Mouse (Mus musculus) heart, embryonic 13.5 days (tissue): ENCODE data around the gene Rundc3b. TPM values are rescaled to one million over a fixed set of nuclear protein-coding genes. Genes with fewer than 3 reads are reported as not detected.

Source experiments
- ATAC-seq: fragments of 200-750 bp; cut with Nextera tagmentation; 2 replicates; pipeline ENCODE4 v1.8.0; 2017; ENCODE audit warnings: moderate TSS enrichment; ENCODE audit not compliant: insufficient number of reproducible peaks, low FRiP score, low TSS enrichment; ENCODE audit errors: extremely low read depth
- H3K27ac ChIP-seq: fragments of 300-500 bp; sonication (generic); replicated peaks from 2 replicates; pipeline ENCODE4 v1.5.1; 2015; ENCODE audit warnings: moderate library complexity, mild to moderate bottlenecking, inconsistent platforms
- H3K27me3 ChIP-seq: fragments of 300-500 bp; sonication (generic); replicated peaks from 2 replicates; pipeline ENCODE4 v1.6.1; 2015; ENCODE audit warnings: mild to moderate bottlenecking, inconsistent platforms
- H3K36me3 ChIP-seq: fragments of 300-500 bp; sonication (generic); 2 replicates; pipeline ENCODE4 v1.6.1; 2015; ENCODE audit warnings: mild to moderate bottlenecking, inconsistent platforms
- H3K4me1 ChIP-seq: fragments of 300-500 bp; sonication (generic); 2 replicates; pipeline ENCODE4 v1.6.1; 2015; ENCODE audit warnings: inconsistent platforms
- H3K4me2 ChIP-seq: fragments of 300-500 bp; sonication (generic); 2 replicates; pipeline ENCODE4 v1.6.1; 2015; ENCODE audit warnings: inconsistent platforms, mild to moderate bottlenecking, moderate library complexity
- H3K4me3 ChIP-seq: fragments of 300-500 bp; sonication (generic); 2 replicates; pipeline ENCODE4 v1.5.1; 2015; ENCODE audit warnings: moderate library complexity, mild to moderate bottlenecking, inconsistent platforms
- H3K9ac ChIP-seq: fragments of 300-500 bp; sonication (generic); 2 replicates; pipeline ENCODE4 v1.6.1; 2015; ENCODE audit warnings: inconsistent platforms, mild to moderate bottlenecking, moderate library complexity
- H3K9me3 ChIP-seq: fragments of 300-500 bp; sonication (generic); 2 replicates; pipeline ENCODE4 v1.6.1; 2016; ENCODE audit warnings: inconsistent platforms
- WGBS: fragments of 180-500 bp; shearing (Covaris S2); methylation state at CpG from one replicate; pipeline ENCODE4 v1.1.7; 2015; ENCODE audit warnings: mixed read lengths; 5-methylcytosine and 5-hydroxymethylcytosine counted together
- polyA plus RNA-seq: library from polyadenylated mRNA; unstranded; fragments of >200 nt; fragmentation: Nextera tagmentation; extraction: Ambion mirVana; gene quantifications from 2 replicates; pipeline ENCODE4 v1.2.1, GENCODE M21; 2015

Gene Rundc3b
- polyA plus RNA-seq, 1 experiment from 2014 or later, result 0.90 TPM

DNA sequence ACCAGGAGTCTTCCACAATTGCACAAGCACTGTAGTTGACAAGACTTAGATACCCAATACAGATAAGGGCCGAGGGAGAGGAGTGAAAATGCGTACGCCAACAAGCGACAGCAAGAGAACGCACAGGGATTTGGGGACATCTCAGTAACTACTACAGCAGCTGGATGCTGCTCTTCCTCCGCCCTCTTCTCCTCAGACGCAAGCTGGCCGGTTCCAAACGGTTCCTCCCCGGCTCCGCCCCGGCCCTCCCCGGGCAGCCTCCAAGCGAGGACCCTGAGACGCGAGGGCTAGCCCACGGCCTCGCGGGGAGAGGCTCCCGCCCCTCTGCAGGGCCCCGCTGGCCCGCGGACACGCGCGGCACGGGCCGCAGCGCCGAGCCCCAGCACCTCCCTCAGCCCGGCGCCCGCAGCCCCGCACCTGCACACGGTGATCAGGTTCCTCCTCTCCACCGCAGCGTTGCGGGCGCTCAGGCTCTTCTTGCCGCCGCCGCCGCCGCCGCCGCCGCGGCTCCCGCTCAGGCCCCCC, 619 bp downstream of the Rundc3b start:
- WGBS, result under 1% methylated on average over 27 of the region's 49 CpGs
- ATAC-seq, result peak; percentile 58

DNA sequence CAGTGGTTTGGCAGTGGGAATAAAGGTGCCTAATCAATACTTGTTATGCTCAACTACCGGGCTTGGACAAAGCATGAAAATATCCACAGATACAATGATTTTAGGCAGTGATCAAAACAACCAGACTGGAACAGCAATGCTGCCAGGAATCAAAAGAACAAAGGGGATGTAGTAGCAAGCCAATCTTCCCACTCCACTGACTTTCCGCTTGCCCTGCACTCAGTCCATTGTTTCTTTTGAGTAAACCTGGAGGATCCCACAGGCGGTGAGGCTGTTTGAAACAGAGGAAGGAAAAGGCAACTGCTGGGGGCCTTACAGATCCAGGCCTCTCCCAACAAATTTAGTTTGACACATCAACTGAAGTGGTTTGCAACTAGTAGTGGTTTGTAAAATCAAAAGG, 51.6 kb downstream of the Rundc3b start:
- no peak for ATAC-seq
- no peaks in the 10 kb centered on the region for H3K4me1 ChIP-seq
- H3K27ac ChIP-seq, result peak overlapping the region; percentile 20; the same call in 1 of the 2 replicates
- no peaks in the 10 kb centered on the region for H3K9me3 ChIP-seq
- H3K36me3 ChIP-seq, result no peaks in the 10 kb centered on the region
- H3K9ac ChIP-seq, result no peak overlapping the region
- H3K27me3 ChIP-seq, result no peaks in the 10 kb centered on the region
- H3K4me3 ChIP-seq, result no peak overlapping the region
- no peak overlapping the region for H3K4me2 ChIP-seq
- 69% methylated on average over 3 of the region's 3 CpGs for WGBS

More for the DNA sequence above, 619 bp downstream of the Rundc3b start:
- H3K27me3 ChIP-seq, result no peaks in the 10 kb centered on the region
- H3K27ac ChIP-seq, result no peak overlapping the region
- no peaks in the 10 kb centered on the region for H3K4me1 ChIP-seq
- H3K4me2 ChIP-seq, result peak overlapping the region; percentile 89
- no peaks in the 10 kb centered on the region for H3K36me3 ChIP-seq
- H3K9ac ChIP-seq, result peak overlapping the region; percentile 82
- H3K9me3 ChIP-seq, result no peaks in the 10 kb centered on the region
- peak overlapping the region; percentile 83 for H3K4me3 ChIP-seq

DNA sequence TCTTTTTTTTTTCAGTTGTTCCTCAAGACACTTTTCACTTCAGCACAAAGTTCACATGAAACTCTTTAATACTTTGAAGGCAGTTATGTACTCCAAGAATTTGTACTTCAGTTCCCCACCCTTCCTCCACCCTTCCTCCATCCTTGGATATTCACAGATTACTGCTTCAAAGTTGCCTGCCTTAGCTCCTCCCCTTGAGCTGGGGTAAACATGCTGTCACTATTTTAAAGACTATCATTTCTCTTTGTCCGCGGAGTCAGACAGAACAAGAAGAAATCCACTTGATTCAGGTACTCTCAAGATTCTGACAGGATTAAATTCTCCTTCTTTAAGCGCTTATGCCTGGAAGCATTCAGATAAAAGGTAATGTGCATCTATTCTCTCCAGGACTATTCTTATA, 55.9 kb downstream of the Rundc3b start:
- Histone ChIP-seq H3K27ac (no peak overlapping the region), H3K27me3 (no peaks in the 10 kb centered on the region), H3K4me3 (no peak overlapping the region), H3K9ac (no peak overlapping the region), H3K4me1 (no peaks in the 10 kb centered on the region), H3K4me2 (no peak overlapping the region), H3K9me3 (no peaks in the 10 kb centered on the region), H3K36me3 (no peaks in the 10 kb centered on the region)
- WGBS, result 58% methylated on average over 3 of the region's 3 CpGs
- ATAC-seq, result no peak

DNA sequence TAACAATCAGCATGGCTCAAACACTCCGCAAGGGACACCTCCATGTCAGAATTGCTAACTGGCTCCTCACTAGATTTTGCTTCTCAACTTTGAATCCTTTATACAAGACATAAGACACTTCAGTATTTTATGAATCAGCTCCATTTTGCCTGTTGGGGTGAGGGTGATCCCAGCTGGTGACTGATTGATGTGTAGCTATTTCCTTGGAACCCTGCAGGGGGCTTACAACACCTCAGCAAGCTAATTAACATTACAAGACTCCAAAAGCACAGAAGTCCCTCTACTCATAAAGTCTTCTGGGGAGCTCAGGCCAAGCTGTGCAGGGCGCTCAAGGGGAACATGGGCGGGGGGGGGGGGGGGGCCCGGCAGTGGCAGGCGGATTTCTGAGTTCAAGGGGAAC, 78.2 kb downstream of the Rundc3b start:
- H3K4me2 ChIP-seq, result no peak overlapping the region
- H3K9ac ChIP-seq, result no peak overlapping the region
- H3K9me3 ChIP-seq, result no peaks in the 10 kb centered on the region
- H3K27ac ChIP-seq, result no peak overlapping the region
- ATAC-seq, result no peak
- no peaks in the 10 kb centered on the region for H3K4me1 ChIP-seq
- 46% methylated on average over 2 of the region's 5 CpGs for WGBS
- H3K27me3 ChIP-seq, result no peaks in the 10 kb centered on the region
- H3K4me3 ChIP-seq, result no peak overlapping the region
- H3K36me3 ChIP-seq, result no peaks in the 10 kb centered on the region

DNA sequence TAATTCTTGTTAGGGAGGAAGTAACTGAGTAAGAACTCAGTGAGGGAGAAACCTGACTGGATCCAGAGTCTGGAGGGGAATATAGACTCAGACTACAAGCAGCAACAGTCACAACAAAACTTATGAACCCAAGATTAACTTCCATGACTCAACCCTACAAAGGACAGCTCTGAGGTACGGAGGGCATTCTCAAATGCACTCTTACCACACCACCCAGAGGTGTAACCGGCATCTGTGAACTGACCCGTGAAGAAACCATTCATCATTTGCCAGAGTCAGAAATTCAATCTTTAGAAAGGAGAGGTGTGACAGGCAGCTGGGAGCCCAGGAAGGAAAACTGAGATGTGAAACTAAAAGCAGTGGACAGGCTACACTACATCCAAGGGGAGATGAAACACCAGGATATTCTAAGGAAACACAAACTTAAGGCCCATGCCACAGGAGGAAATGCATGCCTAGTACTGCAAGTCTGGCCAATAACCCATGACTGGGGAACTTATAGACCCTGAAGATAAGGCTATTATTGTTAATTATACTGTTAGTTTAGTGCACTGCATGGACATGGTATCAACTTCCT, 80.0 kb downstream of the Rundc3b start:
- no peak overlapping the region for H3K4me2 ChIP-seq
- H3K4me3 ChIP-seq, result no peak overlapping the region
- no peak for ATAC-seq
- WGBS, result 64% methylated on average over 3 of the region's 3 CpGs
- no peak overlapping the region for H3K9ac ChIP-seq
- no peaks in the 10 kb centered on the region for H3K9me3 ChIP-seq
- H3K27me3 ChIP-seq, result no peaks in the 10 kb centered on the region
- H3K4me1 ChIP-seq, result no peaks in the 10 kb centered on the region
- no peak overlapping the region for H3K27ac ChIP-seq
- H3K36me3 ChIP-seq, result no peaks in the 10 kb centered on the region

DNA sequence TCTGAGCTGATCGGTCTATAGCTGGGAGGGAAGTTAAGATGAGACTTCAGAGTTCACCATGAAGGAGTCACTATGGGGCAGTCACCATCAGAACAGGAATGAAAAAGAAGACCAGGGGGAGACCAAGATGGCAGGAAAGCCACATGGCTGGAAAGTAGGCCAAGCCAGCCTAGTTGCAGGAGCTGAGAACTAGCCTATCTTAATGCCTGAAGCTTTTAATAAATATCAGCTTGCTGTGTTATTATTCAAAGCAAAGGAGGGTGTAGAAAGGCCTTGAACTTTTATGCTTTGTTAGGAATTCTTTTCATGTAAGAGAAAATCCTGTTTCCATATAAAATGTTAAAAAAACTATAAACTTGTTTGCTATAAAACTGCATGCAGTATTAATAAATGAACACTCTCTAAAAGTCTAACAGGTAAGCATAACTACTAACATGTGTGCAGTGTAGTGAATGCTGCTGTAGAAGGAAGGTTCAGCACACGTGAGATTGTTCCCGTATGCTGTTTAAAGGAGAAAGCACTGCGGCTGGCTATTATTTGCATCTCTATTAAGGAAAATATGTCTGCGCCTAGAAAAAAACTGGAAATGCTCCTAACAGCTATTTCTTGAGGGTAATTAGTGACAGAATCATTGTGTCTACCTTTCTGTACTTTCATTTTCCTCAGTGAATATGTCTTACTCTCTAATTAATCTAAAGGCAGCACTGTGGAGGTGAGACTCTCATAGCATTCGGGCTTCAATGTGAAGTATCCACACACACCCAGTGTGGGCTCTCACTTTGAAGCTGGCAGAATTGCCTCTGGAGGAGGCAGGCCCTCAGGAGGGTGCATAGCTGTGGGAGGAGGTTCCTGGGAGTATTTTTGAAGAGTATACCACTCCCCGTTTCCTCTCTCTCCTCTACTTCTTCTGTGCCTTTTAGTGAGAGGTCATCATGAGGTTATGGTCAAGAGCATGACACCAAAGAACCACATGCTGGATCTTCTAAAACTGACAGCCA, 81.3 kb downstream of the Rundc3b start:
- 71% methylated on average over 7 of the region's 7 CpGs for WGBS
- Histone ChIP-seq H3K9me3 (no peaks in the 10 kb centered on the region), H3K4me3 (no peak overlapping the region), H3K4me1 (no peaks in the 10 kb centered on the region), H3K4me2 (no peak overlapping the region), H3K36me3 (no peaks in the 10 kb centered on the region), H3K27ac (no peak overlapping the region), H3K27me3 (no peaks in the 10 kb centered on the region), H3K9ac (no peak overlapping the region)
- no peak for ATAC-seq

DNA sequence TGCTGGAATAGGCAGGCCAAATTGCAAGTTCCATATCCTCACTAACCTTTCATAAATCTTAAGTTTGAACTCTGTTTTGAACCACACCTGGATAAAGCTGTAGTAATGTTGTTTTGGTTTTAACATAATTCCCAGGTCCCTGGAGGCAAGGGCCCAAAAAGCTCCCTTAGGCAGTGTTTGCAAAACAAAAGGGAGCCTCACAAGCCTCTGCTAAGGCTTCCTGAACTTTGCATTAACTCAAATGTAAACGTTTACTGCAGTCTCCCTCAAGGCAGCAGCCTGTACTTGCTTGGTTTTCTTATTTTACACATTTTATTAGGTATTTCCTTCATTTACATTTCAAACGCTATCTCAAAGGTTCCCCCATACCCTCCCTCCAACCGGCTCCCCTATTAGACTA, 103.7 kb downstream of the Rundc3b start:
- no peak overlapping the region for H3K4me2 ChIP-seq
- H3K36me3 ChIP-seq, result no peaks in the 10 kb centered on the region
- WGBS, result 47% methylated on average over 3 of the region's 3 CpGs
- no peaks in the 10 kb centered on the region for H3K9me3 ChIP-seq
- H3K27ac ChIP-seq, result no peak overlapping the region
- no peak overlapping the region for H3K9ac ChIP-seq
- no peak for ATAC-seq
- H3K27me3 ChIP-seq, result no peaks in the 10 kb centered on the region
- H3K4me3 ChIP-seq, result no peak overlapping the region
- H3K4me1 ChIP-seq, result no peaks in the 10 kb centered on the region

DNA sequence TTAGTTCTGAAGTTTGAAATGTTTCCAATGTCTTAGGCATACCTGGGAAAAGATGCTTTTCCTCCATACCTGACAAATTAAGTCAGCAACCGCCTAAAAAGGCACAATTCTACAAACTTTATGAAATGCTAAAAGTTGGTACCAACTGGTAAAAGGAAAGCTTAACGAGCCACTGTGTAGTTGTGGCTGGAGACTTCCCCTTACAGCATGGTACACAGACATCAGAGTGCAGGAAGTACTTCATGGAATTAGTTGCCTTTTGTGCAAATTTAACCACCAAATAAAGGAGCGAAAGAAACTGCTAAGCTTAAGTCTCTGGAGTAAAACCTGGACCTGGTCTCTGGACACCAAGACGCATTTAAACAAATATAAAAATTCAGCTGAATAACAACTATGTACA, 131.0 kb downstream of the Rundc3b start:
- no peaks in the 10 kb centered on the region for H3K27me3 ChIP-seq
- ATAC-seq, result no peak
- 71% methylated on average over 4 of the region's 4 CpGs for WGBS
- H3K4me2 ChIP-seq, result no peak overlapping the region
- no peaks in the 10 kb centered on the region for H3K9me3 ChIP-seq
- H3K9ac ChIP-seq, result no peak overlapping the region
- H3K36me3 ChIP-seq, result no peaks in the 10 kb centered on the region
- H3K4me3 ChIP-seq, result no peak overlapping the region
- H3K4me1 ChIP-seq, result no peaks in the 10 kb centered on the region
- H3K27ac ChIP-seq, result no peak overlapping the region

DNA sequence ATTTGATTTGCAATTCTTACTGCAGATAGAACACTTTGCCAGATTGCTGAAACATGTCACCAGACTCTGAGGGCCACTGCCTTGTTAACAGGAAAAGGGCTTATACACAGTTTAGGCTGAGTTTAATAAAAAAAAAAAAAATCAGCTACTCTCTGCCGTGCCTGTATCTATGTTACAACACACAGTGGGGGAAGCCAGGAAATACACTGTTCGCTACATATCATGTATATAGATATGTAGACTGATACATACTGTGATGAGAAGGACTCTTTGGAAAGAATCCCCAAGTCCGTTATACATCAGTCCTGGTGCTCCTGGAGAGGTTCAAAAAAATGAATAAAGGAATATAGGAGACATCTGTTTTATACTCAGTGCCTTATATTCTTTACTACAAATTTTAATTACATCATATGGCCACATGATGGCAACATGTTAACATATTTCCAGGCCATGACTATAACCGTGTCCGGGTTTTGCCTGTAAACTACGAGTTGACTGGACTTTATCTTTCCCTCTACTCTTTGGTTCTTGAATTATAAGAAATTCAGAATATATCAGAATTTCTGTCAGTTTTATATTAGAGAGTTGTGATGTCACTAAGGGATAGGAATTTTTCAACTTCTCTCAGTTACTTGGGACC, 133.2 kb downstream of the Rundc3b start:
- no peak overlapping the region for H3K27ac ChIP-seq
- no peaks in the 10 kb centered on the region for H3K36me3 ChIP-seq
- no peak overlapping the region for H3K4me3 ChIP-seq
- 48% methylated on average over 6 of the region's 6 CpGs for WGBS
- ATAC-seq, result no peak
- H3K4me2 ChIP-seq, result no peak overlapping the region
- no peaks in the 10 kb centered on the region for H3K27me3 ChIP-seq
- H3K9me3 ChIP-seq, result no peaks in the 10 kb centered on the region
- no peak overlapping the region for H3K9ac ChIP-seq
- H3K4me1 ChIP-seq, result no peaks in the 10 kb centered on the region

DNA sequence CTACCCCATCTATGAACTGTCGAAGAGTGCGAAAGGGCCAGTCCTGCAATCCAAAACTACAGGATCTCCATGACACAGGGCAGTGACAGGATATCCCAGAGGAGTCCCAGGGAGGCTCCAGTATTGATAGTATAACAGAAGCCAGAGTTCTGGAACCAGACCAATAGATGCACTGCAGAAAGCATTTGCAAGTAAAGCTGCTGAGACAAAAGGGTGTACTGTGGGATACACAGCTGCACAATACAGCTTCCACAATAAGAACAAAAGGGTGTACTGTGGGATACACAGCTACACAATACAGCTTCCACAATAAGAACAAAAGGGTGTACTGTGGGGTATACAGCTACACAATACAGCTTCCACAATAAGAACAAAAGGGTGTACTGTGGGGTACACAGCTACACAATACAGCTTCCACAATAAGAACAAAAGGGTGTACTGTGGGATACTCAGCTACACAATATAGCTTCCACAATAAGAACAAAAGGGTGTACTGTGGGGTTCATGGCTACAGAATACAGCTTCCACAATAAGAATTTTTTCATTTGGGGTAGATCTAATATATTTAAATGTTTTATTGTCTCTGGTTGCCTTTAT, 134.0 kb downstream of the Rundc3b start:
- WGBS, result 72% methylated on average over 2 of the region's 2 CpGs
- Histone ChIP-seq H3K36me3 (no peaks in the 10 kb centered on the region), H3K4me3 (no peak overlapping the region), H3K4me2 (no peak overlapping the region), H3K4me1 (no peaks in the 10 kb centered on the region), H3K9ac (no peak overlapping the region), H3K27ac (no peak overlapping the region), H3K27me3 (no peaks in the 10 kb centered on the region), H3K9me3 (no peaks in the 10 kb centered on the region)
- no peak for ATAC-seq
